Mouse (Mus musculus): ENCODE measurements around the gene Haus4.

The Haus4 gene

GRCm38 (mm10) chr14:54496706-54497105, 57.7 kb downstream of the Haus4 start:
- no peak for DNase-seq (ENCODE audit: low read depth, low spot score)

DNA sequence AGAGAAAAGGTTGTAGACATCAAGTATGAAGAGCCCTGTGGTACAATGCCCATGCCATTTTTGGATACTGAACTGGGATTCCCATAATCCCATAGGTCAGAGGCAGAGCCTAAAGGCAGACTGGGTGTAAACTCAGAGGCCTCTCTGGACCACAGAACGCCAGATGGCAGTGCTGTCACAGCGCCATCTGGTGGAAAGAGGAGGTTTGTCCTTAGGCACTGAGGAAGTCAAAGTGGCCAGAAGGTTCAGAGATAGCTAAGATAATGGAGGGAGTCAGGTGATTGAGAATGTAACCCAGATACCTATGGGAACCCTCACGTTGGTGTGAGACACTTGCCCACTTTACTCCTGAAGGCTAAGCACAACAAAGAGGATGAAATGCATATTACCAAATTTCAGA, 60.2 kb downstream of the Haus4 start:
- no peak for DNase-seq (ENCODE audit: low read depth, low spot score)

- no peak for DNase-seq (ENCODE audit: low read depth, low spot score)
Observed at GRCm38 (mm10) chr14:54493236-54493635, 61.2 kb downstream of the Haus4 start.

- peak; percentile 50 for DNase-seq (ENCODE audit: low read depth, low spot score)
Observed at GRCm38 (mm10) chr14:54492345-54493131, 61.9 kb downstream of the Haus4 start.

Measured in telencephalon, adult 2 months (tissue).